Mouse (Mus musculus) lung, embryonic 14.5 days (tissue): ENCODE measurements around the gene Nmrk2. TPM values are rescaled to one million over a fixed set of nuclear protein-coding genes. Genes with fewer than 3 reads are reported as not detected.

ENCODE experiments used
- ATAC-seq: fragments of 200-750 bp; cut with Nextera tagmentation; 2 replicates; pipeline ENCODE4 v1.8.0; 2017; ENCODE audit warnings: mild to moderate bottlenecking, moderate TSS enrichment, moderate library complexity; ENCODE audit not compliant: insufficient read depth
- DNase-seq: peaks from one replicate; pipeline ENCODE4 v3.0.0-alpha.2; 2015
- H3K27ac ChIP-seq: fragments of 300-500 bp; sonication (generic); 2 replicates; pipeline ENCODE4 v1.5.1; 2014; ENCODE audit warnings: low read depth, mild to moderate bottlenecking, moderate library complexity
- H3K27me3 ChIP-seq: fragments of 300-500 bp; sonication (generic); 2 replicates; pipeline ENCODE4 v1.6.1; 2014; ENCODE audit warnings: low read length, control low read depth; ENCODE audit not compliant: insufficient read depth
- H3K36me3 ChIP-seq: fragments of 300-500 bp; sonication (generic); 2 replicates; pipeline ENCODE4 v1.6.1; 2014; ENCODE audit warnings: control low read depth; ENCODE audit not compliant: insufficient read depth
- H3K4me1 ChIP-seq: fragments of 300-500 bp; sonication (generic); 2 replicates; pipeline ENCODE4 v1.6.1; 2014; ENCODE audit warnings: antibody characterized with exemption, control low read depth; ENCODE audit not compliant: insufficient read depth
- H3K4me2 ChIP-seq: fragments of 300-500 bp; sonication (generic); 2 replicates; pipeline ENCODE4 v1.6.1; 2014; ENCODE audit warnings: mild to moderate bottlenecking
- H3K4me3 ChIP-seq: fragments of 300-500 bp; sonication (generic); 2 replicates; pipeline ENCODE4 v1.5.1; 2014; ENCODE audit warnings: low read depth, low read length
- H3K9ac ChIP-seq: fragments of 300-500 bp; sonication (generic); 2 replicates; pipeline ENCODE4 v1.6.1; 2014
- H3K9me3 ChIP-seq: fragments of 300-500 bp; sonication (generic); 2 replicates; pipeline ENCODE4 v1.6.1; 2016; ENCODE audit warnings: low read depth, low read length, control low read depth
- CTCF ChIP-seq: IDR thresholded peaks from 2 replicates; pipeline ENCODE4 v1.5.1; 2016; ENCODE audit warnings: antibody characterized with exemption, low read depth
- WGBS: fragments of 180-500 bp; shearing (Covaris S2); extraction: QIAGEN DNeasy Blood & Tissue Kit; methylation state at CpG from one replicate; pipeline ENCODE4 v1.1.7; 2014; 5-methylcytosine and 5-hydroxymethylcytosine counted together
- polyA plus RNA-seq: library from polyadenylated mRNA; unstranded; fragments of >200 nt; fragmentation: Nextera tagmentation; extraction: Ambion mirVana; gene quantifications from 2 replicates; pipeline ENCODE4 v1.2.1, GENCODE M21; 2014

The Nmrk2 gene
- 0.23 TPM in 1 of 2 replicates, not detected in the other for polyA plus RNA-seq

DNA sequence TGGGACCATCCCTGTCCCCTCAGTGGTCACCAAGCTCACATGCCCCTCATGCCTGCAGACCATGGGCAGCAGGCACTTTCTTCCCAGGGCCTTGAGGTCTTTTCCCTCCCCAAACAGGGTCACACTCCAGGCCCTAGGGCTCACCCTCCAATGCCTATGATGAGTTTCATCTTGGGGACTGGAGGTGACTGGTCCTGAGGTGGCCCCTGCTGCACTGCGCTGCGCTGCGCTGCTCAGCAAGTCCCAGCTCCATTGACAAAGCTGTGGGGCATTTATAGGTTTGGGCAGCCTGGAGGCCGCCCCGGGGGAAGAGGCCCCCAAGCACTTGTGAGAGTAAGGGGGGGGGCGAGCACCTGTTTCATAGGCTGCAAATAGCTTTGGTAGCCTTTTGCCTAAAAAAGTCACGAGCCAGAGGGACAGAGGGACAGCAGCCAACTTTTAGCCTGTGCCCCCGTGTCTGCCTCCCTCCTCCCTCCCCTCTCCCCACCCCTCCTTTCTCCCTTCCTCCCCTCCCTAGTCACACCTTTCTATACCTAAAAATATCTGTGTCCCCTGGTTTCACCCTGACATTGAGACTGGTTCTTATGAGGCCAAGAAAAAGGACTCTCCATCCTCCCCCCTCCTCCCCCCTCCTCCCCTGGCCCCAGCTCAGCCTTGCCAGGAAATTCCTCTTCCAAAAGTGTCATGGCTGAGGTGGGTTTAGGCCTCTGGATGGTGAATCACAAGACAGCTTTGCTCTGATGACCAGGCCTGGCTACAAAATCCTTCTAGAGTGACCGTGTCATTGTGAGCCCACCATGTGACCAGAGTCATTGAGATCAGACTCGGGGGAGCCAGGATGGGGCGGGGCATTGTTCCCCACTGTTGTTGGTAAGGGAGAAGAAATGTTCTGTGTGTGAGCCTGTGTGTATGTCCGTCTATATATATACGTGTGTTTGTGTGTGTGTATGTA lies at the start of gene Nmrk2:
Gene Nmrk2 (minus strand): TSS at position 245 of the 952 bp plus-strand sequence.
- no peak for TF ChIP-seq CTCF
- H3K4me1 ChIP-seq: no peaks in the 10 kb centered on the region
- no peak within 1 kb of the TSS for H3K9ac ChIP-seq
- H3K9me3 ChIP-seq: no peaks in the 10 kb centered on the region
- DNase-seq (no peak), ATAC-seq (no peak)
- H3K4me2 ChIP-seq: no peak within 1 kb of the TSS
- 57% methylated on average over 13 of the region's 13 CpGs for WGBS
- no peaks in the 10 kb centered on the region for H3K27me3 ChIP-seq
- no peaks in the 10 kb centered on the region for H3K36me3 ChIP-seq
- H3K4me3 ChIP-seq: no peak within 1 kb of the TSS
- no peak within 1 kb of the TSS; the same call in 1 of the 2 replicates for H3K27ac ChIP-seq

DNA sequence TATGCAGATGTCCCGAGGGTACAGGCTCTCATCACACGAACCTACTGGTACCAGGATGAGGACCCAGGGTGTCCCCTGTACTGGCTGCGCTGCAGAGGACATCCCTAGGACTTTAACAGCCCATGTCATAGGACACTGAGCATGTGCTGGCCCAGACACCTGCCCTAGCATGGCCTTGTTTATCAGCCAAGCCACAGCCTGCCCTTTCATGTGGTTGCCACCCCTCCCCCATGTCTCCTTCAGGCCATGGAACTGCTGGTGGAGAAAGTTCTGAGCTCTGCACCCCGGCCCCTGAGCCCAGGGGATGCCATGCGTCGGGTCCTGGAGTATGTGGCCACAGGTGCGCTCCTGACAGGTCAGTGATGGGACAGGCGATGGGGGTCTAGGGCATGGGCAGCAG lies 47.6 kb upstream of the Nmrk2 start:
- H3K4me1 ChIP-seq: no peaks in the 10 kb centered on the region
- H3K9ac ChIP-seq: no peak overlapping the region
- H3K9me3 ChIP-seq: no peaks in the 10 kb centered on the region
- H3K27me3 ChIP-seq: peaks cover 35% of the 10 kb centered on the region
- no peak for ATAC-seq
- no peak for TF ChIP-seq CTCF
- WGBS: 80% methylated on average over 8 of the region's 8 CpGs
- DNase-seq: no peak
- no peaks in the 10 kb centered on the region for H3K36me3 ChIP-seq
- H3K4me3 ChIP-seq: no peak overlapping the region
- no peak overlapping the region for H3K27ac ChIP-seq
- H3K4me2 ChIP-seq: no peak overlapping the region

DNA sequence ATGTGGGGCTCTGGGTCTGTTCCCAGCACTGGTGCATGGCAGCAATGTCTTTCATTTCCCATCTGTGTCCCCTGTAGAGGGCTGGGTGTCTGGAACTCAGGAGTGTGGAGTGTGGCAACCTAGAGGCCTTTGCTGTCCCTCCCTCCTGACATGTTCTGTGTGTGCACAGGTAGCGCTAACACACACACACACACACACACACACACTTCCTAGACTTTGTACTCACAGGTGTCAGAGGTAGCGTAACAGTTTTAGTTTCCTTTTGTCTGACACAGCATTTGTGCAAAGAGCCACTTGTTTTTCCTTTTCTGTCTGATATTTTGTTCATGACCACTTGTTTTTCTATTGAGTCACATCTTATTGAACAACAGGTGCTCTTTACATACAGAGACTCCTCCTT lies 46.0 kb upstream of the Nmrk2 start:
- Histone ChIP-seq H3K27me3 (peaks cover 20% of the 10 kb centered on the region), H3K9ac (no peak overlapping the region), H3K4me1 (no peaks in the 10 kb centered on the region), H3K9me3 (no peaks in the 10 kb centered on the region), H3K36me3 (no peaks in the 10 kb centered on the region), H3K27ac (no peak overlapping the region), H3K4me3 (no peak overlapping the region), H3K4me2 (no peak overlapping the region)
- WGBS: 89% methylated on average over 2 of the region's 2 CpGs
- ATAC-seq (no peak), DNase-seq (no peak)
- no peak for TF ChIP-seq CTCF

GRCm38 (mm10) chr10:81245166-81245565 lies 43.3 kb upstream of the Nmrk2 start:
- H3K27me3 ChIP-seq: peaks cover 9% of the 10 kb centered on the region
- H3K36me3 ChIP-seq: no peaks in the 10 kb centered on the region
- no peak overlapping the region for H3K27ac ChIP-seq
- no peak for ATAC-seq
- no peaks in the 10 kb centered on the region for H3K4me1 ChIP-seq
- DNase-seq: no peak
- no peak for TF ChIP-seq CTCF
- H3K9me3 ChIP-seq: no peaks in the 10 kb centered on the region
- 88% methylated on average over 6 of the region's 6 CpGs for WGBS
- no peak overlapping the region for H3K4me2 ChIP-seq
- no peak overlapping the region for H3K9ac ChIP-seq
- no peak overlapping the region for H3K4me3 ChIP-seq

- Histone ChIP-seq H3K27me3 (peaks cover 15% of the 10 kb centered on the region), H3K9ac (no peak overlapping the region), H3K4me1 (no peaks in the 10 kb centered on the region), H3K4me3 (no peak overlapping the region), H3K27ac (no peak overlapping the region), H3K36me3 (no peaks in the 10 kb centered on the region), H3K9me3 (no peaks in the 10 kb centered on the region), H3K4me2 (no peak overlapping the region)
- DNase-seq (peak; percentile 79), ATAC-seq (peak; percentile 69)
- 9% methylated on average over 17 of the region's 17 CpGs for WGBS
- peak; percentile 97 for TF ChIP-seq CTCF
Observed at GRCm38 (mm10) chr10:81244595-81244994, 42.7 kb upstream of the Nmrk2 start.

DNA sequence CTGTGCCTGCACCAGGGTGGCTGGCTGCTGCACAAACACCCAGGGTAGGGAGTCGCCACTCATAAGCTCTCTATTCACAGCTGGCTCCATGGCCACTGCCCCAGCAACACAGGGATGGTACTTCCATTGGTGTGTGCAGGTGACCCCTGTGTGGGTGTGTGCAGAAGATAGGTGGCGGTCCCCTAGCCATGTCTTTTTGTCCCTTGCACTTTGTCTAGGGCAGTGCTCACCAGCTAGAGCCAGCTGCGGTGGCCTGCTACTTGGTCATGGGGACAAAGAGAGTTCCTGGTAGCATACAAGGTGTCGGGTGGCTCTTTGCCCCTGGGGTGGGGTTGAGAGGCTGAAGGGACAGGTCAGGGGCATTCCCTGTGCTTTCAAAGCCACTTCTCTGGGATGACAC lies 42.3 kb upstream of the Nmrk2 start:
- peaks cover 19% of the 10 kb centered on the region for H3K27me3 ChIP-seq
- 0 out of 2 replicates have a peak, but pooled peaks have one; percentile 35 for ATAC-seq
- no peak overlapping the region for H3K9ac ChIP-seq

DNA sequence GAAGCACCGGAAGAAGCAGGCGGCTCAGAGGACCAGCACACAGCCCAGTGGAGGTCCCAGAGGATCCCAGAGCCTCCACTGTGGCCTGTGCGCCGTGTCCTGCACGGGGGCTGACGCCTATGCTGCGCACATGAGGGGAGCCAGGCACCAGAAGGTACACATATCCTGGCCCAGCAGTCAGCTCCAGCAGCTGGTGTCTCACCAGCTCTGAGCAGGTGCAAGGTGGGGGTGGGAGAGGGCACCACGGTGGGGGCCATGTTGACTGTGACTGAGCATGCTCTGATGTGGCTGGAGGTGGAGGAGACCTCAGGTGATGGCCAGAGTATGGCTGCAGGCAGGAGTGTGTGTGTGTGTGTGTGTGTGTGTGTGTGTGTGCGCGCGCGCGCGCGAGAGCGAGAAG lies 40.2 kb upstream of the Nmrk2 start:
- Histone ChIP-seq H3K27me3 (peaks cover 24% of the 10 kb centered on the region), H3K4me1 (no peaks in the 10 kb centered on the region), H3K27ac (no peak overlapping the region), H3K9me3 (no peaks in the 10 kb centered on the region), H3K4me2 (no peak overlapping the region), H3K36me3 (no peaks in the 10 kb centered on the region), H3K4me3 (no peak overlapping the region), H3K9ac (no peak overlapping the region)
- TF ChIP-seq CTCF: no peak
- no peak for DNase-seq
- no peak for ATAC-seq
- 87% methylated on average over 16 of the region's 16 CpGs for WGBS

More for the DNA sequence above, 42.3 kb upstream of the Nmrk2 start:
- H3K36me3 ChIP-seq: no peaks in the 10 kb centered on the region
- no peaks in the 10 kb centered on the region for H3K4me1 ChIP-seq
- H3K4me3 ChIP-seq: no peak overlapping the region
- 77% methylated on average over 4 of the region's 4 CpGs for WGBS
- no peak for DNase-seq
- H3K9me3 ChIP-seq: no peaks in the 10 kb centered on the region
- no peak for TF ChIP-seq CTCF
- no peak overlapping the region for H3K4me2 ChIP-seq
- H3K27ac ChIP-seq: no peak overlapping the region
